Mouse (Mus musculus) stomach, embryonic 16.5 days (tissue): Measurements from ENCODE around the gene Fam169a. TPM values are rescaled to one million over a fixed set of nuclear protein-coding genes. Genes with fewer than 3 reads are reported as not detected.
"Not testable (repeated sequence)": the region's sequence is repeated elsewhere in the genome, so short reads cannot be mapped to it uniquely, and the experiment has no call there.

Experiments
- ATAC-seq: fragments of 200-750 bp; cut with Nextera tagmentation; 2 replicates; pipeline ENCODE4 v1.8.0; 2017; ENCODE audit warnings: moderate number of reproducible peaks, moderate TSS enrichment; ENCODE audit not compliant: insufficient read depth, low FRiP score
- H3K27ac ChIP-seq: fragments of 300-500 bp; sonication (generic); 2 replicates; pipeline ENCODE4 v1.5.1; 2014; ENCODE audit warnings: low read length
- H3K27me3 ChIP-seq: fragments of 300-500 bp; sonication (generic); 2 replicates; pipeline ENCODE4 v1.6.1; 2014; ENCODE audit warnings: low read length, control low read depth, mixed read lengths; ENCODE audit not compliant: control insufficient read depth, insufficient read depth
- H3K36me3 ChIP-seq: fragments of 300-500 bp; sonication (generic); 2 replicates; pipeline ENCODE4 v1.6.1; 2014; ENCODE audit warnings: low read length; ENCODE audit not compliant: control insufficient read depth, insufficient read depth
- H3K4me1 ChIP-seq: fragments of 300-500 bp; sonication (generic); 2 replicates; pipeline ENCODE4 v1.6.1; 2014; ENCODE audit warnings: low read length, control low read depth, mixed read lengths; ENCODE audit not compliant: control insufficient read depth, insufficient read depth
- H3K4me2 ChIP-seq: fragments of 300-500 bp; sonication (generic); 2 replicates; pipeline ENCODE4 v1.6.1; 2014; ENCODE audit warnings: low read depth, low read length, mixed read lengths
- H3K4me3 ChIP-seq: fragments of 300-500 bp; sonication (generic); replicated peaks from 2 replicates; pipeline ENCODE4 v1.5.1; 2014; ENCODE audit warnings: mild to moderate bottlenecking, low read length
- H3K9ac ChIP-seq: fragments of 300-500 bp; sonication (generic); 2 replicates; pipeline ENCODE4 v1.6.1; 2014; ENCODE audit warnings: low read length
- H3K9me3 ChIP-seq: fragments of 300-500 bp; sonication (generic); replicated peaks from 2 replicates; pipeline ENCODE4 v1.6.1; 2016; ENCODE audit warnings: low read length, control low read depth; ENCODE audit not compliant: control insufficient read depth
- WGBS: fragments of 180-500 bp; shearing (Covaris S2); extraction: QIAGEN DNeasy Blood & Tissue Kit; methylation state at CpG from one replicate; pipeline ENCODE4 v1.1.7; 2014; 5-methylcytosine and 5-hydroxymethylcytosine counted together
- polyA plus RNA-seq: library from polyadenylated mRNA; unstranded; fragments of >200 nt; fragmentation: Nextera tagmentation; extraction: Ambion mirVana; gene quantifications from 2 replicates; pipeline ENCODE4 v1.2.1, GENCODE M21; 2015

Fam169a gene
- polyA plus RNA-seq, 1 experiment from 2014 or later, result 2.2 TPM

GRCm38 (mm10) chr13:97137466-97138400 is 70.6 kb downstream of the Fam169a start, which contains the start of the genes Gfm2 and Nsa2:
TSS of gene Gfm2 (plus strand) at chr13:97137937.
TSS of gene Nsa2 (minus strand) at chr13:97137937.
- under 1% methylated on average over 57 of the region's 57 CpGs for WGBS

GRCm38 (mm10) chr13:97138404-97138931 is 71.4 kb downstream of the Fam169a start:
- not testable (repeated sequence) for ATAC-seq, H3K9me3 ChIP-seq, H3K4me1 ChIP-seq, H3K36me3 ChIP-seq, H3K27me3 ChIP-seq
- peak overlapping the region; percentile 86; the same call in 1 of the 2 replicates for H3K27ac ChIP-seq
- peak overlapping the region; percentile 94 for H3K4me3 ChIP-seq
- WGBS, result 28% methylated on average over 8 of the region's 8 CpGs
- peak overlapping the region; percentile 95 for H3K9ac ChIP-seq
- peak overlapping the region; percentile 51 for H3K4me2 ChIP-seq

More at GRCm38 (mm10) chr13:97137466-97138400, 70.6 kb downstream of the Fam169a start, which contains the start of the genes Gfm2 and Nsa2:
- Histone ChIP-seq H3K27ac (peak within 1 kb of the TSS; percentile 86), H3K4me1 (peaks cover 6% of the 10 kb centered on the region), H3K36me3 (0 out of 2 replicates have a peak, but pooled peaks cover 2% of the 10 kb centered on the region), H3K9ac (peak within 1 kb of the TSS; percentile 95), H3K4me3 (peak within 1 kb of the TSS; percentile 94), H3K4me2 (peak within 1 kb of the TSS; percentile 62), H3K27me3 (no peaks in the 10 kb centered on the region), H3K9me3 (no peaks in the 10 kb centered on the region)
- peak; percentile 96 for ATAC-seq

GRCm38 (mm10) chr13:97142321-97142720 is 75.2 kb downstream of the Fam169a start:
- Histone ChIP-seq H3K36me3 (peaks cover 14% of the 10 kb centered on the region), H3K4me2 (no peak overlapping the region), H3K27ac (no peak overlapping the region), H3K4me1 (peaks cover 6% of the 10 kb centered on the region), H3K9ac (no peak overlapping the region), H3K27me3 (no peaks in the 10 kb centered on the region), H3K4me3 (no peak overlapping the region), H3K9me3 (no peaks in the 10 kb centered on the region)
- 85% methylated on average over 7 of the region's 7 CpGs for WGBS
- ATAC-seq, result no peak

- peaks cover 17% of the 10 kb centered on the region for H3K36me3 ChIP-seq
- no peak overlapping the region for H3K27ac ChIP-seq
- no peaks in the 10 kb centered on the region for H3K9me3 ChIP-seq
- H3K9ac ChIP-seq, result no peak overlapping the region
- 59% methylated on average over 4 of the region's 4 CpGs for WGBS
- H3K4me3 ChIP-seq, result no peak overlapping the region
- no peak for ATAC-seq
- no peaks in the 10 kb centered on the region for H3K4me1 ChIP-seq
- H3K4me2 ChIP-seq, result no peak overlapping the region
- no peaks in the 10 kb centered on the region for H3K27me3 ChIP-seq
These were observed 78.7 kb downstream of the Fam169a start for GRCm38 (mm10) chr13:97145834-97146233.

GRCm38 (mm10) chr13:97175520-97176264 is 108.6 kb downstream of the Fam169a start:
- ATAC-seq, result no peak
- Histone ChIP-seq H3K4me1 (no peaks in the 10 kb centered on the region), H3K36me3 (peaks cover 18% of the 10 kb centered on the region), H3K9me3 (no peaks in the 10 kb centered on the region), H3K27me3 (no peaks in the 10 kb centered on the region), H3K4me3 (no peak overlapping the region), H3K27ac (no peak overlapping the region), H3K9ac (no peak overlapping the region), H3K4me2 (no peak overlapping the region)
- 87% methylated on average over 10 of the region's 10 CpGs for WGBS

GRCm38 (mm10) chr13:97176731-97177130 is 109.6 kb downstream of the Fam169a start:
- no peaks in the 10 kb centered on the region for H3K4me1 ChIP-seq
- no peak overlapping the region for H3K4me2 ChIP-seq
- no peak for ATAC-seq
- no peak overlapping the region for H3K4me3 ChIP-seq
- no peaks in the 10 kb centered on the region for H3K27me3 ChIP-seq
- 87% methylated on average over 5 of the region's 5 CpGs for WGBS
- H3K9me3 ChIP-seq, result no peaks in the 10 kb centered on the region
- H3K27ac ChIP-seq, result no peak overlapping the region
- no peak overlapping the region for H3K9ac ChIP-seq
- peaks cover 18% of the 10 kb centered on the region for H3K36me3 ChIP-seq

GRCm38 (mm10) chr13:97178943-97179342 is 111.9 kb downstream of the Fam169a start:
- Histone ChIP-seq H3K4me2 (no peak overlapping the region), H3K4me3 (no peak overlapping the region), H3K27me3 (no peaks in the 10 kb centered on the region), H3K9me3 (no peaks in the 10 kb centered on the region), H3K27ac (no peak overlapping the region), H3K36me3 (peaks cover 9% of the 10 kb centered on the region; the same call in 1 of the 2 replicates), H3K4me1 (no peaks in the 10 kb centered on the region), H3K9ac (no peak overlapping the region)
- ATAC-seq, result no peak
- 78% methylated on average over 7 of the region's 7 CpGs for WGBS

- no peaks in the 10 kb centered on the region for H3K4me1 ChIP-seq
- no peak for ATAC-seq
- H3K27me3 ChIP-seq, result no peaks in the 10 kb centered on the region
- H3K9me3 ChIP-seq, result no peaks in the 10 kb centered on the region
- 0 out of 2 replicates have a peak, but pooled peaks cover 4% of the 10 kb centered on the region for H3K36me3 ChIP-seq
- H3K4me3 ChIP-seq, result no peak overlapping the region
- no peak overlapping the region for H3K4me2 ChIP-seq
- H3K27ac ChIP-seq, result no peak overlapping the region
- WGBS, result 81% methylated on average over 6 of the region's 6 CpGs
- H3K9ac ChIP-seq, result no peak overlapping the region
These were observed 113.2 kb downstream of the Fam169a start for GRCm38 (mm10) chr13:97180113-97180828.
